In the genomic region with DNA sequence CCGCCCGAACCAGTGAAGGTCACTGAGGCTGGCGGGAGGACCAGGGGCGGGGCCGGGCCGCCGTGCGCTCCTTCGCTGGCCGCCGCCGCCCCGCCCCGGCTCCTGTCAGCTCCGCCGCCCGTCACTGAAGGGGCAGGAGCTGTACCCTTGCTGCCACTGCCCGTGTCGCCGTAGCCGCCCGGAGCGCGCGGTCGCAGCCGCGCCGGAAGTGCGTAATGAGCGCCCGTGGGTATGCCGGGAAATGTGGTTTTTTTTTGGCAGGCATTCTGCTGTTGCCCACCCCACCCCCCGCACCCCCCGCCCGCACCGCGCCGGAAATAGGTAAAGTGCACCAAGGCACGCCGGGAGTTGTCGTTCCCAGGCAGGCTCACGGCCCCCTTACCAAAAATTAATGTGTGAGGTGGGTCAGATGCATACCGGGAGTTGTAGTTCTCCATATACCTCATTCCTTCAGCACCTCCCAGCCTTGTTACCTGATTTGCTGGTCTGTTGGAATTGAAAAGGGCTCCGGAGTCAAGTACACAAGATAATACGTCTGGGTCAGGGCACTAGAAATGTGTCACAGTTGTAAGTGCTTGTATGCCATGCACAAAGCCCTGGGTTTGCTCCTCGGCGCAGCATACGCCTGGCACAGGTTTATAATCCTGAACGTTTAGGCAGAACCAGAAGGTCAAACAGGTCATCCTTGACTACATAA, we compare ENCODE assay signal across 8 mouse cellular contexts. TPM values are rescaled to one million over a fixed set of nuclear protein-coding genes. Genes with fewer than 3 reads are reported as not detected.
DNase-seq lines count a peak whose midpoint lies in the region; ATAC-seq lines count a peak whose summit lies in the region.

A gene (minus strand): TSS at position 187 of the 697 bp plus-strand sequence.

- peak within 1 kb of the TSS; percentile 88 for H3K9ac ChIP-seq in lung, embryonic 16.5 days (ENCODE audit: low read length)

- ATAC-seq in hematopoietic stem cell, adult 5-6 weeks (replicated peaks in 1 of 2; ENCODE audit: insufficient read depth in 1 of 2, low FRiP score in 2 of 2, low TSS enrichment in 1 of 2, low read depth in 1 of 2, poor library complexity in 2 of 2, severe bottlenecking in 2 of 2): peak; percentile 80 to 83
- peak; percentile 97 for ATAC-seq in lung, embryonic 16.5 days (ENCODE audit: low read depth)

- no peaks in the 10 kb centered on the region for H3K27me3 ChIP-seq in lung, embryonic 16.5 days (ENCODE audit: control insufficient read depth, insufficient read depth, low read depth, low read length)

- H3K4me1 ChIP-seq in lung, embryonic 16.5 days (replicated peaks; ENCODE audit: control insufficient read depth, insufficient read depth, low read length): peaks cover 10% of the 10 kb centered on the region

- H3K4me2 ChIP-seq in lung, embryonic 16.5 days (ENCODE audit: low read depth, low read length): peak within 1 kb of the TSS; percentile 90

- no peaks in the 10 kb centered on the region for H3K9me3 ChIP-seq in lung, embryonic 16.5 days (ENCODE audit: control insufficient read depth, low read length)

- H3K4me3 ChIP-seq in lung, embryonic 16.5 days (ENCODE audit: low read length): peak within 1 kb of the TSS; percentile 83

- no peaks in the 10 kb centered on the region for H3K36me3 ChIP-seq in lung, embryonic 16.5 days (ENCODE audit: control insufficient read depth, insufficient read depth, low read length)

- H3K27ac ChIP-seq in lung, embryonic 16.5 days (ENCODE audit: low read length): peak within 1 kb of the TSS; percentile 88

- DNase-seq in MEL-GATA-1-ER (ENCODE audit: extremely low read depth, low read depth): peak; percentile 75
- DNase-seq in cerebellum, adult 8-10 months: peak; percentile 88
- peak; percentile 95 for DNase-seq in forelimb bud, embryonic 11.5 days (ENCODE audit: low read depth, low spot score)
- peak; percentile 57 for DNase-seq in layer of hippocampus, adult 9-10 months (ENCODE audit: low spot score)
- DNase-seq in ovary, postnatal 10 days (ENCODE audit: low spot score): peak; percentile 63
- DNase-seq in thymus, postnatal 10 days (ENCODE audit: low spot score in 2 of 2): peak; percentile 82 to 86

- WGBS in lung, embryonic 16.5 days: 6% methylated on average over 44 of the region's 50 CpGs

RNA-seq across cellular contexts. Expression of the gene that starts here (rescaled TPM):
- 33.5 and 49.2 TPM in 2 replicates for total RNA-seq in hematopoietic stem cell, adult 5-6 weeks (2017)
- polyA plus RNA-seq in lung, embryonic 16.5 days (2015; fragmentation: Nextera tagmentation; extraction: Ambion mirVana): 66.2 and 66.3 TPM in 2 replicates

Comparison
In these comparisons a context has a peak if more than half of its experiments do, and no peak if none do; other contexts are left out.
1. Peak in every context shown above with its lines: DNase-seq, ATAC-seq, H3K4me3 ChIP-seq and H3K27ac ChIP-seq.